Mouse (Mus musculus): ENCODE measurements around the gene Maea. TPM values are rescaled to one million over a fixed set of nuclear protein-coding genes. Genes with fewer than 3 reads are reported as not detected.
"Not testable (repeated sequence)": the region's sequence is repeated elsewhere in the genome, so short reads cannot be mapped to it uniquely, and the experiment has no call there.

Gene Maea
- polyA plus RNA-seq, 2 experiments = 116 to 168 TPM

GRCm38 (mm10) chr5:33341165-33341564 is 5.9 kb downstream of the Maea start:
- Histone ChIP-seq H3K4me2 (replicated peaks; ENCODE audit: low read depth, low read length, severe bottlenecking) (no peak overlapping the region), H3K9ac (ENCODE audit: low read depth, low read length, severe bottlenecking) (no peak overlapping the region), H3K27me3 (ENCODE audit: control insufficient read depth, insufficient read depth, low read length) (no peaks in the 10 kb centered on the region), H3K4me3 (replicated peaks; ENCODE audit: low read length) (no peak overlapping the region), H3K27ac (replicated peaks; ENCODE audit: low read depth, low read length) (no peak overlapping the region), H3K4me1 (ENCODE audit: control insufficient read depth, insufficient read depth, low read length) (peaks cover 6% of the 10 kb centered on the region), H3K9me3 (ENCODE audit: control insufficient read depth, low read length) (no peaks in the 10 kb centered on the region), H3K36me3 (ENCODE audit: control insufficient read depth, insufficient read depth, low read length) (peaks cover 13% of the 10 kb centered on the region; the same call in 1 of the 2 replicates)
- DNase-seq (ENCODE audit: low spot score) (no peak), ATAC-seq (ENCODE audit: low FRiP score, low read depth) (no peak)
- no peak for TF ChIP-seq POLR2A (IDR thresholded peaks at IDR 0.05; ENCODE audit: borderline replicate concordance, extremely low read depth, insufficient read depth, insufficient read length)
- whole genome bisulfite sequencing = 55% methylated on average over 6 of the region's 6 CpGs

- not testable (repeated sequence) for H3K4me1 ChIP-seq (ENCODE audit: control insufficient read depth, insufficient read depth, low read length); H3K9ac ChIP-seq (ENCODE audit: low read depth, low read length, severe bottlenecking); H3K27ac ChIP-seq (replicated peaks; ENCODE audit: low read depth, low read length); DNase-seq (ENCODE audit: low spot score); H3K4me3 ChIP-seq (replicated peaks; ENCODE audit: low read length); H3K4me2 ChIP-seq (replicated peaks; ENCODE audit: low read depth, low read length, severe bottlenecking); H3K9me3 ChIP-seq (ENCODE audit: control insufficient read depth, low read length); ATAC-seq (ENCODE audit: low FRiP score, low read depth); H3K27me3 ChIP-seq (ENCODE audit: control insufficient read depth, insufficient read depth, low read length)
- 65% methylated on average over 3 of the region's 3 CpGs for WGBS
- H3K36me3 ChIP-seq (ENCODE audit: control insufficient read depth, insufficient read depth, low read length) = peaks cover 13% of the 10 kb centered on the region; the same call in 1 of the 2 replicates
Observed at GRCm38 (mm10) chr5:33342248-33342647, 6.9 kb downstream of the Maea start.

GRCm38 (mm10) chr5:33342821-33343220 is 7.5 kb downstream of the Maea start:
- ATAC-seq (ENCODE audit: low FRiP score, low read depth) (no peak), DNase-seq (ENCODE audit: low spot score) (no peak)
- Histone ChIP-seq H3K27me3 (ENCODE audit: control insufficient read depth, insufficient read depth, low read length) (no peaks in the 10 kb centered on the region), H3K9me3 (ENCODE audit: control insufficient read depth, low read length) (no peaks in the 10 kb centered on the region), H3K36me3 (ENCODE audit: control insufficient read depth, insufficient read depth, low read length) (peaks cover 13% of the 10 kb centered on the region; the same call in 1 of the 2 replicates), H3K9ac (ENCODE audit: low read depth, low read length, severe bottlenecking) (no peak overlapping the region), H3K4me3 (replicated peaks; ENCODE audit: low read length) (no peak overlapping the region), H3K4me2 (replicated peaks; ENCODE audit: low read depth, low read length, severe bottlenecking) (no peak overlapping the region), H3K27ac (replicated peaks; ENCODE audit: low read depth, low read length) (no peak overlapping the region), H3K4me1 (ENCODE audit: control insufficient read depth, insufficient read depth, low read length) (no peaks in the 10 kb centered on the region; the same call in 1 of the 2 replicates)
- TF ChIP-seq POLR2A (IDR thresholded peaks at IDR 0.05; ENCODE audit: borderline replicate concordance, extremely low read depth, insufficient read depth, insufficient read length) = no peak

- no peak for ATAC-seq (ENCODE audit: low FRiP score, low read depth)
Observed at GRCm38 (mm10) chr5:33343571-33343970, 8.3 kb downstream of the Maea start.

GRCm38 (mm10) chr5:33344070-33344469 is 8.8 kb downstream of the Maea start:
- Histone ChIP-seq H3K4me3 (replicated peaks; ENCODE audit: low read length) (no peak overlapping the region), H3K27ac (replicated peaks; ENCODE audit: low read depth, low read length) (no peak overlapping the region), H3K27me3 (ENCODE audit: control insufficient read depth, insufficient read depth, low read length) (no peaks in the 10 kb centered on the region), H3K4me2 (replicated peaks; ENCODE audit: low read depth, low read length, severe bottlenecking) (no peak overlapping the region), H3K9ac (ENCODE audit: low read depth, low read length, severe bottlenecking) (no peak overlapping the region), H3K4me1 (ENCODE audit: control insufficient read depth, insufficient read depth, low read length) (no peaks in the 10 kb centered on the region; the same call in 1 of the 2 replicates), H3K36me3 (ENCODE audit: control insufficient read depth, insufficient read depth, low read length) (peaks cover 9% of the 10 kb centered on the region; the same call in 1 of the 2 replicates), H3K9me3 (ENCODE audit: control insufficient read depth, low read length) (no peaks in the 10 kb centered on the region)
- DNase-seq (ENCODE audit: low spot score) = no peak
- 98% methylated on average over 3 of the region's 3 CpGs for WGBS
- no peak for TF ChIP-seq POLR2A (IDR thresholded peaks at IDR 0.05; ENCODE audit: borderline replicate concordance, extremely low read depth, insufficient read depth, insufficient read length)
- no peak for ATAC-seq (ENCODE audit: low FRiP score, low read depth)

More at GRCm38 (mm10) chr5:33343571-33343970, 8.3 kb downstream of the Maea start:
- H3K4me2 ChIP-seq (replicated peaks; ENCODE audit: low read depth, low read length, severe bottlenecking) = no peak overlapping the region
- H3K4me1 ChIP-seq (ENCODE audit: control insufficient read depth, insufficient read depth, low read length) = no peaks in the 10 kb centered on the region; the same call in 1 of the 2 replicates
- no peak overlapping the region for H3K4me3 ChIP-seq (replicated peaks; ENCODE audit: low read length)
- H3K9ac ChIP-seq (ENCODE audit: low read depth, low read length, severe bottlenecking) = no peak overlapping the region
- no peak overlapping the region for H3K27ac ChIP-seq (replicated peaks; ENCODE audit: low read depth, low read length)
- TF ChIP-seq POLR2A (IDR thresholded peaks at IDR 0.05; ENCODE audit: borderline replicate concordance, extremely low read depth, insufficient read depth, insufficient read length) = no peak
- no peak for DNase-seq (ENCODE audit: low spot score)
- no peaks in the 10 kb centered on the region for H3K27me3 ChIP-seq (ENCODE audit: control insufficient read depth, insufficient read depth, low read length)
- H3K9me3 ChIP-seq (ENCODE audit: control insufficient read depth, low read length) = no peaks in the 10 kb centered on the region
- H3K36me3 ChIP-seq (ENCODE audit: control insufficient read depth, insufficient read depth, low read length) = peaks cover 9% of the 10 kb centered on the region; the same call in 1 of the 2 replicates

- H3K9ac ChIP-seq (ENCODE audit: low read depth, low read length, severe bottlenecking) = no peak overlapping the region
- H3K4me3 ChIP-seq (replicated peaks; ENCODE audit: low read length) = no peak overlapping the region
- ATAC-seq (ENCODE audit: low FRiP score, low read depth) (no peak), DNase-seq (ENCODE audit: low spot score) (no peak)
- WGBS = 75% methylated on average over 3 of the region's 3 CpGs
- H3K4me2 ChIP-seq (replicated peaks; ENCODE audit: low read depth, low read length, severe bottlenecking) = no peak overlapping the region
- no peak for TF ChIP-seq POLR2A (IDR thresholded peaks at IDR 0.05; ENCODE audit: borderline replicate concordance, extremely low read depth, insufficient read depth, insufficient read length)
- H3K27me3 ChIP-seq (ENCODE audit: control insufficient read depth, insufficient read depth, low read length) = no peaks in the 10 kb centered on the region
- peaks cover 4% of the 10 kb centered on the region; the same call in 1 of the 2 replicates for H3K36me3 ChIP-seq (ENCODE audit: control insufficient read depth, insufficient read depth, low read length)
- H3K27ac ChIP-seq (replicated peaks; ENCODE audit: low read depth, low read length) = no peak overlapping the region
- H3K4me1 ChIP-seq (ENCODE audit: control insufficient read depth, insufficient read depth, low read length) = peaks cover 15% of the 10 kb centered on the region; the same call in 1 of the 2 replicates
- H3K9me3 ChIP-seq (ENCODE audit: control insufficient read depth, low read length) = no peaks in the 10 kb centered on the region
Observed at GRCm38 (mm10) chr5:33347620-33348019, 12.3 kb downstream of the Maea start.

Measured in limb, embryonic 14.5 days (tissue).